Mouse (Mus musculus): ENCODE results near the gene Spon1.
A peak's percentile ranks its signal among the peaks of the same experiment; 100 is the strongest.

Spon1 gene

DNA sequence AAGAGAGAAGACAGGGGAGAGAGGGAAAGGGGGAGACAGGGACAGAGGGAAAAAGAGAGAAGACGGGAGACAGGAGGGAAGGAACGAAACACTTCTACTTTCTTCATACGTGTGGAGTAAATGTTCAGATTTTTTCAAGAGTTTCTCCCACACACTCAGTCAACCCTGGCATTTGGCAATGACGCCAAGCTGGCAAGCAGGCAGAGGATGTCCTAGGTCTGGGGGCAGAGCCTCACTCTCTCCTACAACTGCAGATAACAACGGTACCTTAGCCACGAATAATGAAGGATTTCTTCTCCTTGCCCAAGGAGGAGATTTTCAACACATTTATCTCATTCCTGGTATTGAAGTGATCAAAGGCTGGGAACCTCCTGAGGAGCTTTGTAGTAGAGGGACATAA is 321.5 kb downstream of the Spon1 start:
- DNase-seq (ENCODE audit: low spot score in 2 of 2) = peak in 1 of 2 experiments; percentile 39

DNA sequence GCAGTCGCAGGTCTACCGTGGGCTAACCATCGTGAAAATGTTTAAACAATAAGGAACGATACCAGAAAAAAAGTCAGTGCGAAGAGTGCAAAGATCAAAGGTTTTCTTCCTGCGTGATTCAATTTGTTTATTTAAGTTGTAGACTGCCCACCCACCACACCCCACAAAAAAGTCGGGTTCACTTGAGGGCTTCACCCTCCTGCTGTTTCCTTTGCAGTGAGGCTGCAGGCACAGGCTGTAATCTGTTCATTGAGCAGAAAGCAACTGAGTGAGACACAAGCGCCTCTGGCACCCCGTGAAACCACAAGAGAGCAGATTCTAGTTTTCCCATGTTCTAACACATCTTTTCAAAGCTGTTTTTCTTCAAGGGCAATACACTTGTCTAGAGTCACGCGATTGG is 322.2 kb downstream of the Spon1 start:
- no peak for DNase-seq (ENCODE audit: low spot score in 2 of 2)

DNA sequence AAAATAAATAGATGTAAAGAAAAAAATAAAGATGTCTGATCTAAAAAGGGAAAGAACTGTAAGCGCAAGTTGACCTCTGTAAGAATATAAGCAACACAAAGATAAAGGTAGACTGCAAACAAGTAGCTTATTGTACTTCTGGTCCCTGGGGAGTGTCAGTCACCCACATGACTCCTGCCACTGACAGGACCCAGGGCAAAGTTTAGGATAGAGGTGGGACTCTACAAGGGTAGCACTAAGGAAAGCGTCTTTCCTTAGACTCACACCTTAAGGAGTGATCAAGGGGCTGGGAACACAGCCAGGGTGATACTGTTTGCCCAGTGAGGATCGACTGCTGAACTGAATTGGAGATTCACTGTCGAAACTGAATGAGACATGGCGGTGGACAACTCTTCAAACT is 323.1 kb downstream of the Spon1 start:
- no peak for DNase-seq (ENCODE audit: low spot score in 2 of 2)

DNA sequence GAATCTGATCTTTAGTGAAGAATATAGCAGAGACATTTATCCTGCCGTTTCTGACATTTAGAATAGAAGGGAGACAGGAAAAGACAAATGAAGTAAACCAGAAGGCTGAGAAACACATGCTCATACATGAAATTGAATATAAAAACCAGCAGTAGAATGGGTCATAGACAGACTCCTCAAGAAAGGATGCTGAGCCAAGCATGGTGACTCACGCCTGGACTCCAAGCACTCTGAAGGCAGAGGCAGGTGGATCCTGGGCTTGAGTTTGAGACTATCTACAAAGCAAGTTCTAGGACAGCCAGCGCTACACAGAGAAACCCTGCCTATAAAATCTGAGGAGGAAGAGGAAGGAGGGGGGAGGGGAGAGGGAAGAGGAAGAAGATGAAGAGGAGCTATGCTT is 324.4 kb downstream of the Spon1 start:
- DNase-seq (ENCODE audit: low spot score in 2 of 2) = no peak

DNA sequence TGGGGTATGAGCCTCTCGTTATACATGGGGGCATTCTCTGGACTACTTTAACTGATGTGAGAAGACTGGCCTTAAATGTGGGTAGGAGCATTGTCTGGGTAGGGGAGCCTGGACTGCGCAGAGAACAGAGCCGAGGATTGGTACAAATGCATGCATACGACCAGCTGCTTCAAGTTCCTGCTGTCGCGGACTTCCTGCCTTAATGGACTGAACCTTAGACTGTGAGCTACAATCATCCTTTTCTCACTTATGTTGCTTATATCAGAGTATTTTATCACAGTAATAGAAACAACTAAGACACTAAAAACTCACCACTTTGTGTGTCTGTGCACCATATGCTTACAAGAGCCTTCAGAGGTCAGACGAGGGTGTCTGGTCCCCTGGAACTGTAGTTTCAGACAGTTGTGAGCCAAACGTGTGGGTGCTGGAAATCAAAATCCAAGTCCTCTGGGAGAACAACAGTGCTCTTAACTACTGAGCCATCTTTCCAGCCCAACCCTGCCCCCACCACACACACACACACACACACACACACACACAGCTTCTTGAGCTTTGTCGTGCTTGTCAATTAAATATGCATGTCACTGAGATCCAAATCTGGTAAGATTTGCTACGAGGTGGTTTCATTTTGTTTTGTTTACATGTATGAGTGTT is 325.2 kb downstream of the Spon1 start:
- no peak for DNase-seq (ENCODE audit: low spot score in 2 of 2)
